Mouse (Mus musculus) heart, embryonic 12.5 days (tissue): Measurements from ENCODE around the gene Rapgef5. TPM values are rescaled to one million over a fixed set of nuclear protein-coding genes. Genes with fewer than 3 reads are reported as not detected.

Source experiments
- ATAC-seq: fragments of 200-750 bp; cut with Nextera tagmentation; 2 replicates; pipeline ENCODE4 v1.8.0; 2017; ENCODE audit warnings: moderate TSS enrichment, moderate library complexity; ENCODE audit not compliant: insufficient number of reproducible peaks, low FRiP score
- H3K27ac ChIP-seq: fragments of 300-500 bp; sonication (generic); 2 replicates; pipeline ENCODE4 v1.5.1; 2016; ENCODE audit warnings: mild to moderate bottlenecking, moderate library complexity; ENCODE audit not compliant: poor library complexity, severe bottlenecking
- H3K27me3 ChIP-seq: fragments of 300-500 bp; sonication (generic); replicated peaks from 2 replicates; pipeline ENCODE4 v1.6.1; 2016; ENCODE audit warnings: mild to moderate bottlenecking, moderate library complexity
- H3K36me3 ChIP-seq: fragments of 300-500 bp; sonication (generic); 2 replicates; pipeline ENCODE4 v1.6.1; 2016; ENCODE audit warnings: mild to moderate bottlenecking, moderate library complexity
- H3K4me1 ChIP-seq: fragments of 300-500 bp; sonication (generic); replicated peaks from 2 replicates; pipeline ENCODE4 v1.6.1; 2016; ENCODE audit warnings: mild to moderate bottlenecking
- H3K4me2 ChIP-seq: fragments of 300-500 bp; sonication (generic); 2 replicates; pipeline ENCODE4 v1.6.1; 2016; ENCODE audit warnings: mild to moderate bottlenecking, moderate library complexity
- H3K4me3 ChIP-seq: fragments of 300-500 bp; sonication (generic); 2 replicates; pipeline ENCODE4 v1.5.1; 2016; ENCODE audit warnings: mild to moderate bottlenecking
- H3K9ac ChIP-seq: fragments of 300-500 bp; sonication (generic); 2 replicates; pipeline ENCODE4 v1.6.1; 2016; ENCODE audit warnings: mild to moderate bottlenecking, moderate library complexity
- H3K9me3 ChIP-seq: fragments of 300-500 bp; sonication (generic); replicated peaks from 2 replicates; pipeline ENCODE4 v1.6.1; 2016; ENCODE audit warnings: mild to moderate bottlenecking, moderate library complexity
- WGBS: fragments of 180-500 bp; shearing (Covaris S2); methylation state at CpG from one replicate; pipeline ENCODE4 v1.1.7; 2016; 5-methylcytosine and 5-hydroxymethylcytosine counted together
- polyA plus RNA-seq: library from polyadenylated mRNA; unstranded; fragments of >200 nt; fragmentation: Nextera tagmentation; extraction: Ambion mirVana; gene quantifications from 2 replicates; pipeline ENCODE4 v1.2.1, GENCODE M21; 2016

Rapgef5 gene
- 22.6 and 22.7 TPM in 2 replicates for polyA plus RNA-seq

- H3K4me2 ChIP-seq: no peak within 1 kb of the TSS
- H3K27ac ChIP-seq: no peak within 1 kb of the TSS
- no peaks in the 10 kb centered on the region for H3K36me3 ChIP-seq
- ATAC-seq: no peak
- no peaks in the 10 kb centered on the region for H3K9me3 ChIP-seq
- 0 out of 2 replicates have a peak, but pooled peaks cover 3% of the 10 kb centered on the region for H3K4me1 ChIP-seq
- H3K4me3 ChIP-seq: no peak within 1 kb of the TSS
- no peaks in the 10 kb centered on the region for H3K27me3 ChIP-seq
- H3K9ac ChIP-seq: no peak within 1 kb of the TSS
- WGBS: 92% methylated on average over 2 of the region's 2 CpGs
These were observed at the start of gene Rapgef5 for GRCm38 (mm10) chr12:117516179-117516578. Gene Rapgef5 (plus strand): TSS chr12:117516479.

GRCm38 (mm10) chr12:117468329-117468728, 48.0 kb upstream of the Rapgef5 start:
- Histone ChIP-seq H3K9me3 (no peaks in the 10 kb centered on the region), H3K27me3 (no peaks in the 10 kb centered on the region), H3K4me1 (peaks cover 18% of the 10 kb centered on the region), H3K9ac (no peak overlapping the region), H3K27ac (no peak overlapping the region), H3K4me2 (no peak overlapping the region), H3K36me3 (no peaks in the 10 kb centered on the region), H3K4me3 (no peak overlapping the region)
- WGBS: 10% methylated on average over 5 of the region's 5 CpGs
- ATAC-seq: peak; percentile 51; the same call in 1 of the 2 replicates

GRCm38 (mm10) chr12:117479014-117479413, 37.3 kb upstream of the Rapgef5 start:
- no peak for ATAC-seq
- Histone ChIP-seq H3K4me1 (peaks cover 27% of the 10 kb centered on the region), H3K9me3 (no peaks in the 10 kb centered on the region), H3K9ac (no peak overlapping the region), H3K27ac (no peak overlapping the region), H3K36me3 (no peaks in the 10 kb centered on the region), H3K4me2 (no peak overlapping the region), H3K4me3 (no peak overlapping the region), H3K27me3 (no peaks in the 10 kb centered on the region)
- WGBS: 31% methylated on average over 3 of the region's 3 CpGs

- H3K27ac ChIP-seq: no peak overlapping the region
- no peak overlapping the region for H3K4me3 ChIP-seq
- no peaks in the 10 kb centered on the region for H3K27me3 ChIP-seq
- no peak overlapping the region for H3K9ac ChIP-seq
- no peaks in the 10 kb centered on the region for H3K9me3 ChIP-seq
- ATAC-seq: peak; percentile 56
- peaks cover 27% of the 10 kb centered on the region for H3K4me1 ChIP-seq
- WGBS: 37% methylated on average over 7 of the region's 7 CpGs
- H3K36me3 ChIP-seq: no peaks in the 10 kb centered on the region
- peak overlapping the region; percentile 31; the same call in 1 of the 2 replicates for H3K4me2 ChIP-seq
These were observed 36.6 kb upstream of the Rapgef5 start for GRCm38 (mm10) chr12:117479680-117480079.

- Histone ChIP-seq H3K4me2 (no peak overlapping the region), H3K4me3 (no peak overlapping the region), H3K9me3 (no peaks in the 10 kb centered on the region), H3K4me1 (peaks cover 27% of the 10 kb centered on the region), H3K9ac (no peak overlapping the region), H3K27ac (no peak overlapping the region), H3K36me3 (no peaks in the 10 kb centered on the region), H3K27me3 (no peaks in the 10 kb centered on the region)
- 75% methylated on average over 3 of the region's 3 CpGs for WGBS
- no peak for ATAC-seq
These were observed 35.3 kb upstream of the Rapgef5 start for GRCm38 (mm10) chr12:117480958-117481357.

GRCm38 (mm10) chr12:117482665-117483064, 33.6 kb upstream of the Rapgef5 start:
- H3K4me2 ChIP-seq: peak overlapping the region; percentile 23; the same call in 1 of the 2 replicates

GRCm38 (mm10) chr12:117486118-117487057, 29.9 kb upstream of the Rapgef5 start:
- no peaks in the 10 kb centered on the region for H3K27me3 ChIP-seq
- 73% methylated on average over 4 of the region's 4 CpGs for WGBS
- no peak overlapping the region for H3K4me2 ChIP-seq
- H3K9me3 ChIP-seq: no peaks in the 10 kb centered on the region
- no peak for ATAC-seq
- H3K9ac ChIP-seq: no peak overlapping the region
- H3K27ac ChIP-seq: no peak overlapping the region
- no peak overlapping the region for H3K4me3 ChIP-seq
- peaks cover 19% of the 10 kb centered on the region for H3K4me1 ChIP-seq
- H3K36me3 ChIP-seq: no peaks in the 10 kb centered on the region

More at GRCm38 (mm10) chr12:117482665-117483064, 33.6 kb upstream of the Rapgef5 start:
- Histone ChIP-seq H3K9me3 (no peaks in the 10 kb centered on the region), H3K4me1 (peaks cover 27% of the 10 kb centered on the region), H3K4me3 (no peak overlapping the region), H3K9ac (no peak overlapping the region), H3K27me3 (no peaks in the 10 kb centered on the region), H3K36me3 (no peaks in the 10 kb centered on the region), H3K27ac (peak overlapping the region; percentile 84)
- 8% methylated on average over 3 of the region's 3 CpGs for WGBS
- ATAC-seq: no peak

- Histone ChIP-seq H3K4me3 (no peak overlapping the region), H3K27me3 (no peaks in the 10 kb centered on the region), H3K27ac (no peak overlapping the region), H3K9me3 (no peaks in the 10 kb centered on the region), H3K36me3 (no peaks in the 10 kb centered on the region), H3K4me2 (no peak overlapping the region), H3K4me1 (0 out of 2 replicates have a peak, but pooled peaks cover 8% of the 10 kb centered on the region), H3K9ac (no peak overlapping the region)
- no peak for ATAC-seq
- WGBS: 41% methylated on average over 3 of the region's 3 CpGs
These were observed 19.6 kb upstream of the Rapgef5 start for GRCm38 (mm10) chr12:117496501-117497176.

- no peak overlapping the region for H3K4me3 ChIP-seq
- H3K4me1 ChIP-seq: 0 out of 2 replicates have a peak, but pooled peaks cover 8% of the 10 kb centered on the region
- no peaks in the 10 kb centered on the region for H3K36me3 ChIP-seq
- 89% methylated on average over 1 of the region's 1 CpGs for WGBS
- H3K9ac ChIP-seq: no peak overlapping the region
- no peaks in the 10 kb centered on the region for H3K27me3 ChIP-seq
- no peak for ATAC-seq
- no peaks in the 10 kb centered on the region for H3K9me3 ChIP-seq
- no peak overlapping the region for H3K4me2 ChIP-seq
- no peak overlapping the region for H3K27ac ChIP-seq
These were observed 18.9 kb upstream of the Rapgef5 start for GRCm38 (mm10) chr12:117497361-117497760.

GRCm38 (mm10) chr12:117499242-117499641, 17.0 kb upstream of the Rapgef5 start:
- 71% methylated on average over 5 of the region's 5 CpGs for WGBS
- Histone ChIP-seq H3K27ac (no peak overlapping the region), H3K4me1 (0 out of 2 replicates have a peak, but pooled peaks cover 5% of the 10 kb centered on the region), H3K4me3 (no peak overlapping the region), H3K27me3 (no peaks in the 10 kb centered on the region), H3K9me3 (no peaks in the 10 kb centered on the region), H3K36me3 (no peaks in the 10 kb centered on the region), H3K4me2 (no peak overlapping the region), H3K9ac (no peak overlapping the region)
- ATAC-seq: no peak

- no peak overlapping the region for H3K4me2 ChIP-seq
- no peaks in the 10 kb centered on the region for H3K9me3 ChIP-seq
- no peak overlapping the region for H3K4me3 ChIP-seq
- 0 out of 2 replicates have a peak overlapping the region, but pooled peaks have one; percentile 12 for H3K27ac ChIP-seq
- 36% methylated on average over 4 of the region's 4 CpGs for WGBS
- no peaks in the 10 kb centered on the region for H3K27me3 ChIP-seq
- 0 out of 2 replicates have a peak, but pooled peaks cover 5% of the 10 kb centered on the region for H3K4me1 ChIP-seq
- ATAC-seq: no peak
- no peak overlapping the region for H3K9ac ChIP-seq
- no peaks in the 10 kb centered on the region for H3K36me3 ChIP-seq
These were observed 15.1 kb upstream of the Rapgef5 start for GRCm38 (mm10) chr12:117501180-117501579.
